Mouse (Mus musculus): ENCODE measurements at regions not wholly inside any gene's neighbourhood (a gene's known extent, or its start where the extent isn't known, plus 50 kb on each side); places are given as distances from the start of the nearest gene placed in this dataset.

GRCm38 (mm10) chr10:26571377-26571776 is 181.8 kb upstream of the Arhgap18 start:
- TF ChIP-seq POLR2A (IDR thresholded peaks at IDR 0.05; ENCODE audit: control insufficient read depth in 1 of 2, insufficient read depth in 1 of 2, low read depth in 1 of 2, low read length in 2 of 2, poor library complexity in 1 of 2) (no peak), CTCF (IDR thresholded peaks at IDR 0.05 in 2 of 3, conservative IDR thresholded peaks at IDR 0.05 in 1 of 3; ENCODE audit: control insufficient read depth in 1 of 3, insufficient read depth in 1 of 3, low read depth in 2 of 3, low read length in 3 of 3, poor library complexity in 1 of 3, severe bottlenecking in 1 of 3) (no peak), UBTF (IDR thresholded peaks at IDR 0.05; ENCODE audit: borderline replicate concordance, insufficient read depth, low read depth, low read length) (no peak), BHLHE40 (IDR thresholded peaks at IDR 0.05; ENCODE audit: borderline replicate concordance, low read depth, low read length) (no peak), MXI1 (IDR thresholded peaks at IDR 0.05; ENCODE audit: low read depth, low read length) (no peak), GATA1 (IDR thresholded peaks at IDR 0.05; ENCODE audit: low read depth, low read length) (no peak), TBP (IDR thresholded peaks at IDR 0.05; ENCODE audit: low read depth, low read length) (no peak), USF1 (IDR thresholded peaks at IDR 0.05; ENCODE audit: low read depth, low read length) (no peak), MAFK (IDR thresholded peaks at IDR 0.05; ENCODE audit: borderline replicate concordance, low read depth, low read length) (no peak), HCFC1 (IDR thresholded peaks at IDR 0.05; ENCODE audit: low read depth, low read length) (no peak), USF2 (IDR thresholded peaks at IDR 0.05; ENCODE audit: borderline replicate concordance in 1 of 2, insufficient read depth in 1 of 2, low read depth in 1 of 2, low read length in 2 of 2) (no peak), ZC3H11A (IDR thresholded peaks at IDR 0.05; ENCODE audit: low read depth, low read length) (no peak)

Measured in MEL (cell line).